ENCODE assay signal across 8 mouse cellular contexts in the genomic region with DNA sequence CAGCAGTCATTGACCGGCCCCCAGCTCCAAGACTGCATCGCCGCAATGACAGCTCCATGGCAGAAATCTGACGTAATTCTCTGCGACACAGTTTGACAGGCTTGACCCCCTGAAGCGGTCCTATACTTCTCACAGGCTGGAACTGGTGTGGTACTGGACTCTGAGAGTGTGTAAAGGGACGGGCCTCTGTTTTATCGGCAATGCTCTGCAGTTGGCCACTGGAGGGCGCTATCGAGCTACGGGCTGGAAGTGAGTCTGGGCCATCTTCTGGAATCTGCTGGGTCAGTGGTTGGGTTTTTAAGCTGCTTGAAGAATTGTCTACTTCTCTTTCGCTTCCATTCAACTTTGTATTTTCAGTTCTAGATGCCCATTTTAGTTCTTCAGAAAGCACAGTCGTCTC. TPM values are rescaled to one million over a fixed set of nuclear protein-coding genes. Genes with fewer than 3 reads are reported as not detected.
DNase-seq lines count a peak whose midpoint lies in the region; ATAC-seq and TF ChIP-seq lines count a peak whose summit lies in the region.

No protein-coding gene starts in this region.

- DNase-seq in 416B (ENCODE audit: low read depth) (peak; percentile 79), adipocyte (ENCODE audit: low spot score) (peak; percentile 89)
- peak; percentile 57 for DNase-seq in gastrocnemius, postnatal 25 days
- peak; percentile 49 to 74 for DNase-seq in kidney, adult 8-10 months
- peak; percentile 81 for DNase-seq in limb, embryonic 14.5 days (ENCODE audit: low spot score)

- H3K36me3 ChIP-seq in limb, embryonic 14.5 days (ENCODE audit: control insufficient read depth, insufficient read depth, low read length) = no peaks in the 10 kb centered on the region
- no peaks in the 10 kb centered on the region; the same call in 1 of the 2 replicates for H3K36me3 ChIP-seq in testis, adult 2 months (ENCODE audit: control insufficient read depth, insufficient read depth, low read length)

- peak; percentile 93 for TF ChIP-seq CTCF in testis, adult 2 months (IDR thresholded peaks at IDR 0.05; ENCODE audit: control insufficient read depth, insufficient read depth, insufficient replicate concordance, low read depth, low read length)

- no peak overlapping the region for H3K9ac ChIP-seq in limb, embryonic 14.5 days (ENCODE audit: low read depth, low read length, severe bottlenecking)

- peak; percentile 90 for ATAC-seq in common myeloid progenitor, adult 5-6 weeks (replicated peaks; ENCODE audit: low read depth, poor library complexity, severe bottlenecking)
- no peak for ATAC-seq in limb, embryonic 14.5 days (ENCODE audit: low FRiP score, low read depth)
- peak; percentile 77; the same call in 1 of the 2 replicates for ATAC-seq in neutrophil, adult 5-6 weeks (ENCODE audit: extremely low read depth, insufficient number of reproducible peaks, low FRiP score, poor library complexity, severe bottlenecking)

- no peaks in the 10 kb centered on the region; the same call in 1 of the 2 replicates for H3K4me1 ChIP-seq in limb, embryonic 14.5 days (ENCODE audit: control insufficient read depth, insufficient read depth, low read length)
- H3K4me1 ChIP-seq in testis, adult 2 months (ENCODE audit: control insufficient read depth, insufficient read depth, low read length) = peaks cover 5% of the 10 kb centered on the region; the same call in 1 of the 2 replicates

- no peaks in the 10 kb centered on the region for H3K9me3 ChIP-seq in limb, embryonic 14.5 days (ENCODE audit: control insufficient read depth, low read length)

- TF ChIP-seq POLR2A in limb, embryonic 14.5 days (IDR thresholded peaks at IDR 0.05; ENCODE audit: borderline replicate concordance, extremely low read depth, insufficient read depth, insufficient read length) = no peak
- TF ChIP-seq POLR2A in testis, adult 2 months (IDR thresholded peaks at IDR 0.05; ENCODE audit: control insufficient read depth, low read depth, low read length) = no peak

- no peak overlapping the region for H3K27ac ChIP-seq in limb, embryonic 14.5 days (replicated peaks; ENCODE audit: low read depth, low read length)
- no peak overlapping the region for H3K27ac ChIP-seq in testis, adult 2 months (ENCODE audit: control insufficient read depth, insufficient read depth, low read depth, low read length)

- H3K4me2 ChIP-seq in limb, embryonic 14.5 days (replicated peaks; ENCODE audit: low read depth, low read length, severe bottlenecking) = no peak overlapping the region

- no peak overlapping the region for H3K4me3 ChIP-seq in limb, embryonic 14.5 days (replicated peaks; ENCODE audit: low read length)
- H3K4me3 ChIP-seq in testis, adult 2 months (ENCODE audit: control insufficient read depth, low read depth, low read length) = no peak overlapping the region

- 16% methylated on average over 13 of the region's 13 CpGs for WGBS in limb, embryonic 14.5 days

- H3K27me3 ChIP-seq in limb, embryonic 14.5 days (ENCODE audit: control insufficient read depth, insufficient read depth, low read length) = no peaks in the 10 kb centered on the region
- H3K27me3 ChIP-seq in testis, adult 2 months (ENCODE audit: control insufficient read depth, insufficient read depth, low read length) = no peaks in the 10 kb centered on the region

RNA-seq across cellular contexts. Expression of a gene that starts 12.3 kb away (rescaled TPM):
- total RNA-seq in common myeloid progenitor, adult 5-6 weeks (2017) = 26.9 and 38.0 TPM in 2 replicates
- 10 to 100 TPM; 17.8 to 20.9 TPM for total RNA-seq in gastrocnemius, postnatal 25 days (2021)
- polyA plus RNA-seq in limb, embryonic 14.5 days (2012; rRNA removed) = 18.8 and 27.3 TPM in 2 replicates
- 30.9 and 33.5 TPM in 2 replicates for polyA plus RNA-seq in limb, embryonic 14.5 days (2014; fragmentation: Nextera tagmentation; extraction: Ambion mirVana)
- total RNA-seq in neutrophil, adult 5-6 weeks (2017) = 1.4 and 2.2 TPM in 2 replicates
- polyA plus RNA-seq in testis, adult 2 months (2012; rRNA removed) = 195 and 220 TPM in 2 replicates
